Mouse (Mus musculus) Patski (cell line): ENCODE data around the gene Elmo1. TPM values are rescaled to one million over a fixed set of nuclear protein-coding genes. Genes with fewer than 3 reads are reported as not detected.

Experiments
- ATAC-seq: fragments of 100-300 bp; one replicate; pipeline ENCODE4 v1.8.0; 2021
- CTCF ChIA-PET: fragments of 350-600 bp; sonication (Branson Sonifier 250); formaldehyde crosslinking; loops from one replicate; lab custom pipeline; 2022; ENCODE audit warnings: inconsistent platforms; lab: Charles Lee
- POLR2A ChIA-PET: fragments of 350-600 bp; sonication (Branson Sonifier 250); formaldehyde crosslinking; loops from one replicate; lab custom pipeline; 2022; ENCODE audit warnings: antibody characterized with exemption, inconsistent platforms; lab: Charles Lee
- DNase-seq: peaks from one replicate; pipeline ENCODE4 v3.0.0-alpha.2; 2011; ENCODE audit warnings: low read depth, low spot score
- H3K27me3 ChIP-seq: fragments of 371-371 bp; one replicate; pipeline ENCODE4 v1.5.1; 2021
- CTCF ChIP-seq: fragments of 100-300 bp; IDR thresholded peaks from one replicate; pipeline ENCODE4 v1.5.1; 2021
- in situ Hi-C: fragments of 300-500 bp; cut with MboI; formaldehyde crosslinking; loops from 3 replicates; pipeline ENCODE4 v1.11.1; 2018; ENCODE audit warnings: low pct_unique_long_range_greater_than_20kb, mixed read lengths
- polyA plus RNA-seq: library from polyadenylated mRNA; unstranded; gene quantifications from one replicate; pipeline ENCODE4 v1.2.3, GENCODE M21; 2021

Elmo1 gene
- polyA plus RNA-seq, result 0.08 TPM

- POLR2A ChIA-PET, result no interaction called here
- CTCF ChIA-PET, result no interaction called here
- in situ Hi-C loops, result no loop called here
- peaks cover 10% of the 10 kb centered on the region for H3K27me3 ChIP-seq
- ATAC-seq (peak; percentile 66), DNase-seq (no peak)
- peak; percentile 43 for TF ChIP-seq CTCF
These were observed at the start of gene Elmo1 for GRCm38 (mm10) chr13:20090133-20090710. TSS of gene Elmo1 (plus strand) at chr13:20090596.

DNA sequence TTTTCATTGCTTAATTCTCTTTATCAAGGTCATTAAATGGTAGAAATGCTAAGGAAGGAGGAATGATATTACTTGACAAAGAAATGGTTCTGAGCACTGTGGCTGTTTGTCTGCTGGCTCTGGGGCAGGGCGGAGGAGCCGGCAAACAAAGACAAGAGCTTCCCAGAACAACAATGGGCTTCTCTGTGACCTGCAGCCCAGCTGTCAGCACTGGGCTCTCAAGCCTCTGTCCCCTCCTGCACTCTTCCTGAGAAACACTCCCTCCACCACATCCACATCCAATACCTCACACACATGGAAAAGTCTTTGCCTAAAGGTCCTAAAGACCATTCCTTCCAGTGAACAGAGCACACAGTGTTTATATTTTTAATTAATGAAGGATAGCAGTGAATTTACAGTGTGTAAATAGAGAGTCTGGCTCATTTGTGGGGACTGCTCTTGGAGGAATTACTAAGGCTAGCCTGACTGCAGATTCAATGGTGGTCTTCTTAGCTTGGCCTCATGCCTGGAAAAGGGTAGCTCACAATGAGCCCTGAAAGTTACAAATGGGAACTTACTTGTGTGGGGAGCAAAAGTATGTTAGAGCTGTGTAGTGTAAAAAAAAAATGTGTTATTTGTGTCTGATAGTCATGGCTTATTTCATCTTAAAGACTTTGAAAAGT is 49.1 kb upstream of the Elmo1 start:
- no peak for ATAC-seq

DNA sequence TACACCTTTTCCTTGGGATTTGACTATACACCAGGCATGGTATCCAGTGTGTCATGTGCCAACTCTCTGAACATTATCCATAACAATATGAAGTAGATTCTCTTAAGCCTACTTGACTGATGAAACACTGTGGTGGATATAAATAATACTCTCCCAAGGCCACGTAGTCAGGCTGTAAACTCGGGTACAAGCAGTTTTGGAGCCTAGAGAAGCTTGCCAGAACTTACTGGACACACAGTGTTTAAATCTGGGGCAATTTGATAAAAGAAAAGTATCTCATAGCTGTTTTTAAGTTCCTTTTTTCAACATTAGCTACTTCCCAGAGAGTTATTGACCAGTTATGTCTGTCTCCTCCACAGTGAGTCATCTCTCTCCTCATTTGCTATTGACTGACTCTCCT is 47.5 kb upstream of the Elmo1 start:
- no peak for DNase-seq
- H3K27me3 ChIP-seq, result no peaks in the 10 kb centered on the region
- TF ChIP-seq CTCF, result no peak
- in situ Hi-C loops, result no loop called here
- ChIA-PET CTCF (no interaction called here), POLR2A (no interaction called here)
- no peak for ATAC-seq

More for the DNA sequence above, 49.1 kb upstream of the Elmo1 start:
- TF ChIP-seq CTCF, result no peak
- POLR2A ChIA-PET, result no interaction called here
- no peaks in the 10 kb centered on the region for H3K27me3 ChIP-seq
- CTCF ChIA-PET, result no interaction called here
- in situ Hi-C loops, result no loop called here
- DNase-seq, result no peak

- POLR2A ChIA-PET, result no interaction called here
- no peaks in the 10 kb centered on the region for H3K27me3 ChIP-seq
- CTCF ChIA-PET, result interaction anchor here (1.0 kb wide), 1 partner anchor 10 kb away, joined by 3 read pairs; no protein-coding TSS in a partner anchor
- ATAC-seq (no peak), DNase-seq (no peak)
- TF ChIP-seq CTCF, result no peak
- in situ Hi-C loops, result no loop called here
These were observed 45.0 kb upstream of the Elmo1 start for GRCm38 (mm10) chr13:20045350-20045749.

DNA sequence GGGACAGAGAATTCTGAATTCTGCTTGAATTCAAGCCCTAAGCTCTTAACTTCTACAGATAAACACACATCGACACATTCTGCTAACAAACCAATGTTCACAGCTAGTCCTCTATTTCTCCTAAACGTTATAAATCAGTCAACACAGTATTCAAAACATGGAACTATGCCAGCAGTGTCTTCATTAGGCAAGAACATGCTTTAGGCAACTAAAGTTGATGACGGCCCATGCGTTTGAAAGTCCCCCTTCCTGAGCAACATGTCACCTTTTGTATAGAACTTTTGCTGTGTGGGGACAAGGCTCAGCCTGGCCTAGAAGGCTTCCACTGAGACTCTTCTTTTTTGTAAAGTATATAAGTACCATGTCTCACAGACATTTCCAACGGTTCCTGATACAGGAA is 44.6 kb upstream of the Elmo1 start:
- ATAC-seq (no peak), DNase-seq (no peak)
- no peaks in the 10 kb centered on the region for H3K27me3 ChIP-seq
- TF ChIP-seq CTCF, result no peak
- ChIA-PET POLR2A (no interaction called here), CTCF (interaction anchor here (1.0 kb wide), 1 partner anchor 9 kb away, joined by 3 read pairs; no protein-coding TSS in a partner anchor)
- in situ Hi-C loops, result no loop called here

- H3K27me3 ChIP-seq, result no peaks in the 10 kb centered on the region
- TF ChIP-seq CTCF, result no peak
- POLR2A ChIA-PET, result no interaction called here
- in situ Hi-C loops, result no loop called here
- CTCF ChIA-PET, result interaction anchor here (1.0 kb wide), 1 partner anchor 9 kb away, joined by 3 read pairs; no protein-coding TSS in a partner anchor
- DNase-seq (no peak), ATAC-seq (no peak)
These were observed 44.0 kb upstream of the Elmo1 start for GRCm38 (mm10) chr13:20046406-20046805.

DNA sequence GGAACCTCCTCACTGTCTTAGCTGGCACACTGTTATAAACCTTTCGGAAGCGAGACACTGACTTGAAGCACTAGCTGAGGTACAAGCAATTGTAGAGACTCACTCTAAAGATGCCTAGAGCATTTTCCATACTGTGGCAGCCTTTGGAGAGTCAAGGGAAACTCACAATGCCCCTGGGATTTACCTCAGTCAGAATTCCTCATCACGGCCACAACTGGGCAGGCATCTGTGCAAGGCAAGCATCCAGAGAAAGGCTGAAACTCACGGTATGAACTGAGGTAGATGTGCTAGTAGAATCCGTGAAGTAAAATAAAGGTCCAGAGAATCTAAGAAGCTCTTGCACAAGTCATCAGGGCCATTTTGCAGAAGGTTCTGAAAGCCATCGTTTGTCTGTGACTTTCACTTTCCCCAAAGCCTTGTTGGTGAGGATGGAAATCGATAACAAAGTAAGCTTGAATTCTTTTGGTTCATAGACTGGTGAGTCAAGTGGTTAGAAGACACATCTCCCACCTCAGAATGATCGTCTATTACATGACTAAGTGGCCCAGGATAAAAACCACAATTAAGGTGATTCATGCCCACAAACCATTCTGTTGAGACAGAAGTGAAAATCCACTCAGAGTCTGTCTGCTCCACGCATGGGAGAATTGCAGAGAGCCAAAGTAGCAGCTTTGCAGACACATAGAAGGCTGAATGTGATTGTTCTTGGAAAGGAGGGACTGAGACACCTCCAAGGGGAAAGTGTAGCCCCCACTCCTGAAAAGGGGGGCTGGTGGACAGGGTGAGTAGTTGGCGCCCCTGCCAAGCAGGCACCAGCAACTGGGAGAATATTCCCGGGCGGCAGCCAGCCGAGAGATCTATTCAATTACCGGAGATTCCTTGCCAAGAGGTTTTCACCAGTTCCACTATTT is 42.2 kb upstream of the Elmo1 start:
- no peak for TF ChIP-seq CTCF
- DNase-seq, result no peak
- POLR2A ChIA-PET, result no interaction called here
- in situ Hi-C loops, result no loop called here
- CTCF ChIA-PET, result no interaction called here
- no peak for ATAC-seq
- no peaks in the 10 kb centered on the region for H3K27me3 ChIP-seq

GRCm38 (mm10) chr13:20048837-20049160 is 41.6 kb upstream of the Elmo1 start:
- H3K27me3 ChIP-seq, result no peaks in the 10 kb centered on the region
- CTCF ChIA-PET, result no interaction called here
- in situ Hi-C loops, result no loop called here
- ATAC-seq, result no peak
- TF ChIP-seq CTCF, result no peak
- POLR2A ChIA-PET, result no interaction called here
- no peak for DNase-seq

DNA sequence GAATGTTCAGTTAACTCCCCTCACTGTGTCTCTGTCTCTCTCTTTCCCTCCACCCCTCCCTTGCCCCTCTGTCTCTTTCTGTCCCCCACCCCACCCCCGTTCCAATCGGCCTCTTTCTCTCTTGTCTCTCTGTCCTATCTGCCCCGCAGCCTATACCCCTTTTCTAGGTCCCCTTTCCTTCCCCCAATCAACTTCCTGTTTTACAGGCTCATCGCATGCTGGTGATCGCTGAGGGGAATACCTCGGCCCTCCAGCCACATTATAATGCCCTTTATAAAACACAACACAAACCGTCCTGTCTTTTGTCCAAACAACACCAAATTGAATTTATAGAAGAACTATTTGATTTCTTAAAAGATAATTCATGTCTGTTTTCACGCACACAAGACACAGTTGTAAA is 40.7 kb upstream of the Elmo1 start:
- CTCF ChIA-PET, result no interaction called here

GRCm38 (mm10) chr13:20050149-20050548 is 40.2 kb upstream of the Elmo1 start:
- CTCF ChIA-PET, result no interaction called here
- no peaks in the 10 kb centered on the region for H3K27me3 ChIP-seq
- TF ChIP-seq CTCF, result no peak
- ATAC-seq, result no peak
- POLR2A ChIA-PET, result no interaction called here
- in situ Hi-C loops, result no loop called here
- DNase-seq, result no peak

More for the DNA sequence above, 40.7 kb upstream of the Elmo1 start:
- POLR2A ChIA-PET, result no interaction called here
- in situ Hi-C loops, result no loop called here
- H3K27me3 ChIP-seq, result no peaks in the 10 kb centered on the region
- no peak for ATAC-seq
- DNase-seq, result no peak
- TF ChIP-seq CTCF, result no peak

DNA sequence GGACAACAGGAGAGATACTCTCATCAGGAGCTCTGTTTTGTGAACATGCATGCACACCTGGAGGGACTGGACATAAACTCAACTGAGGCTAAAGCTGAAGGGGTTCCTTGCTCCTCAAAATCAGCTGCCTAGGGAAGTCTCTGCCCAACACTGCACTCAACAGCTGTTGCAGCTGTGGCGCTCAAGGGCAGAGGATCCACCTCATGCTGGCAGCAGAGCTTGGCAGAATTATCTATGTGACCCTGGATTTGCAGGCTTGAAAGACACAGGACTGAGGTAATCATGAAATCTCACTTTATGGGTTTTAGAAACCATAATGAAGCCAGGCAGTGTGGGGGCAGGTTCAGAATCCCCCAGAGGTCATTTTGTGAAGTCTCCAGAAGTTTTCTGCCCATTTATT is 32.5 kb upstream of the Elmo1 start:
- no peaks in the 10 kb centered on the region for H3K27me3 ChIP-seq
- POLR2A ChIA-PET, result interaction anchor here (0.5 kb wide), 1 partner anchor 78 kb away, joined by 3 read pairs; no protein-coding TSS in a partner anchor
- CTCF ChIA-PET, result no interaction called here
- in situ Hi-C loops, result no loop called here
- ATAC-seq, result no peak
- DNase-seq, result no peak
- no peak for TF ChIP-seq CTCF
